Mouse (Mus musculus) liver, postnatal 0 days (tissue): ENCODE results near the gene Mymx. TPM values are rescaled to one million over a fixed set of nuclear protein-coding genes. Genes with fewer than 3 reads are reported as not detected.

Source experiments
- ATAC-seq: fragments of 200-750 bp; cut with Nextera tagmentation; 2 replicates; pipeline ENCODE4 v1.8.0; 2017; ENCODE audit warnings: mild to moderate bottlenecking, moderate library complexity
- DNase-seq: peaks from one replicate; pipeline ENCODE4 v3.0.0-alpha.2; 2016
- H3K27ac ChIP-seq: fragments of 300-500 bp; sonication (generic); 2 replicates; pipeline ENCODE4 v1.5.1; 2014; ENCODE audit warnings: antibody characterized with exemption, moderate library complexity, mild to moderate bottlenecking, low read depth
- H3K27me3 ChIP-seq: fragments of 300-500 bp; sonication (generic); 2 replicates; pipeline ENCODE4 v1.6.1; 2014; ENCODE audit warnings: low read length, control low read depth, mixed read lengths; ENCODE audit not compliant: insufficient read depth
- H3K36me3 ChIP-seq: fragments of 300-500 bp; sonication (generic); replicated peaks from 2 replicates; pipeline ENCODE4 v1.6.1; 2014; ENCODE audit warnings: mild to moderate bottlenecking, control low read depth, low read length, moderate library complexity, mixed read lengths; ENCODE audit not compliant: insufficient read depth
- H3K4me1 ChIP-seq: fragments of 300-500 bp; sonication (generic); 2 replicates; pipeline ENCODE4 v1.6.1; 2014; ENCODE audit warnings: antibody characterized with exemption, mild to moderate bottlenecking, control low read depth; ENCODE audit not compliant: insufficient read depth
- H3K4me2 ChIP-seq: fragments of 300-500 bp; sonication (generic); 2 replicates; pipeline ENCODE4 v1.6.1; 2014; ENCODE audit warnings: low read depth, mild to moderate bottlenecking, low read length, moderate library complexity, mixed read lengths
- H3K4me3 ChIP-seq: fragments of 300-500 bp; sonication (generic); 2 replicates; pipeline ENCODE4 v1.5.1; 2014; ENCODE audit warnings: low read depth, low read length
- H3K9ac ChIP-seq: fragments of 300-500 bp; sonication (generic); replicated peaks from 2 replicates; pipeline ENCODE4 v1.6.1; 2014; ENCODE audit warnings: mild to moderate bottlenecking, moderate library complexity
- H3K9me3 ChIP-seq: fragments of 300-500 bp; sonication (generic); 2 replicates; pipeline ENCODE4 v1.6.1; 2016; ENCODE audit warnings: mild to moderate bottlenecking, control low read depth, low read length, mixed read lengths
- CTCF ChIP-seq: sonication (generic); IDR thresholded peaks from 2 replicates; pipeline ENCODE4 v1.5.1; 2016; ENCODE audit warnings: antibody characterized with exemption, low read depth
- EP300 ChIP-seq: IDR thresholded peaks from 2 replicates; pipeline ENCODE4 v1.6.1; 2016; ENCODE audit warnings: antibody characterized with exemption, low read depth, mild to moderate bottlenecking
- WGBS: fragments of 180-500 bp; shearing (Covaris S2); extraction: QIAGEN DNeasy Blood & Tissue Kit; methylation state at CpG from one replicate; pipeline ENCODE4 v1.1.7; 2014; ENCODE audit not compliant: insufficient replicate concordance; 5-methylcytosine and 5-hydroxymethylcytosine counted together
- polyA plus RNA-seq: library from polyadenylated mRNA; unstranded; fragments of >200 nt; fragmentation: Nextera tagmentation; extraction: Ambion mirVana; gene quantifications from 2 replicates; pipeline ENCODE4 v1.2.1, GENCODE M21; 2015

The Mymx gene
- polyA plus RNA-seq, 1 experiment from 2014 or later = not detected

DNA sequence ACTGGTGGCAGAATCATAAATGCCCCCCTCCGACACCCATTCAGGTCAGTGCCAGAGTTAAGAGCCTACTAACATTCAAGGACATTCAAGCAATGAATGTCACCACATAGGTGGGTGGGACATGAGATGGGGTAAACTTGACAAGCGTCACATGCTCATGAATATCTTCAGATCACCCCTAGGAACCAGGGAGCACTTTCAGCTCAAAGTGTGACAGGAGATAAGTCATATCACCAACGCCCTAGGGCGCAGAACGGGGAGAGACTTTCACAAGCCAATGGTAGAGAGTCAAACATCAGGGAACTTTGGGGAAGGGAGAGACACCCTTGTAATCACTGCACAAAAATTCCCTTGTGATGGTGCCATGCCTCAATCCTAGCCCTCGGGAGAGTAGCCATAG lies 19.7 kb downstream of the Mymx start:
- no peaks in the 10 kb centered on the region for H3K27me3 ChIP-seq
- peaks cover 19% of the 10 kb centered on the region for H3K36me3 ChIP-seq
- no peak overlapping the region for H3K9ac ChIP-seq
- DNase-seq = no peak
- no peaks in the 10 kb centered on the region for H3K9me3 ChIP-seq
- peak overlapping the region; percentile 66 for H3K27ac ChIP-seq
- H3K4me3 ChIP-seq = no peak overlapping the region
- peak overlapping the region; percentile 23; the same call in 1 of the 2 replicates for H3K4me2 ChIP-seq
- TF ChIP-seq CTCF = no peak
- TF ChIP-seq EP300 = peak; percentile 51; the same call in 1 of the 2 replicates
- peaks cover 45% of the 10 kb centered on the region for H3K4me1 ChIP-seq
- no peak for ATAC-seq
- 55% methylated on average over 6 of the region's 6 CpGs for WGBS

DNA sequence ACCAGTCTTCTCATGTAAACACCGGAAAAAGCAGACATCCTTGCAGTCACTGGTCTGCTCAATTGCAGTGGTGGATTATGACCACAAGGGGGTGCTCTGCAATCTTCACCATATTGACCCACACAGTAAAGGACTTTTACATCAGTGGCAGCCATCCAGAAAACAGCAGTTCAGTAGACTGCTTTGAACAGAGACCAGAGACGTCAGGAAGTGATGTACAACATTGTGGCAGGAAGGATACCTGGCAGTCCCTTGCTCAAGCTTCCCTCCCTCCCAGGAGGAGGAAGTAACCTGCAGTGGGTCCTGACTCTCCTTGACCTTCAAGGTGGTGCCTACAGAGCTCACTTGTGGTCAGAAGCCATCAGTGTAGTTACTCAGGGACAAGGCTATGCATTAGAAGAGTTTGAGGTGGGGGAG lies 20.3 kb downstream of the Mymx start:
- Histone ChIP-seq H3K4me3 (no peak overlapping the region), H3K4me2 (no peak overlapping the region), H3K4me1 (peaks cover 45% of the 10 kb centered on the region), H3K9ac (no peak overlapping the region), H3K9me3 (no peaks in the 10 kb centered on the region), H3K27ac (peak overlapping the region; percentile 66; the same call in 1 of the 2 replicates), H3K36me3 (peaks cover 13% of the 10 kb centered on the region), H3K27me3 (no peaks in the 10 kb centered on the region)
- ATAC-seq (peak; percentile 53), DNase-seq (peak; percentile 81)
- 5% methylated on average over 2 of the region's 2 CpGs for WGBS
- TF ChIP-seq CTCF = peak; percentile 97
- no peak; the same call in 1 of the 2 replicates for TF ChIP-seq EP300

DNA sequence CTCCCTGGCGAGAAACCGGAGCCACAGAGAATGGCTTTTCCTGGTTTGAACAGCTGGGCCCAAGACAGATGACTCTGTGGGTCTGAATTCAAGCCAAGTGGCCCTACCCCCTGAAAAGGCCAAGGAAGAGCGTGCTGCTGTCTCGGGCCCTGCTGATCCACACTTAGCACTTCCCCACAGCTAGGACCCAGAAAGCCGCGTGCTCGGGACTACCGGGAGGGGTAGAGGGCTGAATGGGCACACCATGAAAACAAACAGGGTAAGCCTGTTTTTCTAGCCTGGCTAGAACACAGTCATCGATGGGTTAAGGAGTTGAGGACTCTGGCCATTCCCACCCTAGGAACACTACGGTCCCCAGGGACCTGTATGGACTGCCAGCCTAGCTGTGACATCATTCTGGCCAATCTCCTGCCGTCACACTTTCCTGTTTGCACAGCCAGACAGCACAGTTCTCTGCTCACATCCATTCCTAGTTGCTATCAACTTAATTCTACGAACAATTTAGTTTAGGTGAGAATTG lies 20.9 kb downstream of the Mymx start:
- Histone ChIP-seq H3K4me3 (no peak overlapping the region), H3K9ac (no peak overlapping the region), H3K27ac (peak overlapping the region; percentile 64), H3K27me3 (no peaks in the 10 kb centered on the region), H3K4me1 (peaks cover 44% of the 10 kb centered on the region), H3K36me3 (peaks cover 7% of the 10 kb centered on the region), H3K9me3 (no peaks in the 10 kb centered on the region), H3K4me2 (no peak overlapping the region)
- DNase-seq = no peak
- 39% methylated on average over 12 of the region's 12 CpGs for WGBS
- ATAC-seq = peak; percentile 30
- TF ChIP-seq EP300 = no peak
- no peak for TF ChIP-seq CTCF

DNA sequence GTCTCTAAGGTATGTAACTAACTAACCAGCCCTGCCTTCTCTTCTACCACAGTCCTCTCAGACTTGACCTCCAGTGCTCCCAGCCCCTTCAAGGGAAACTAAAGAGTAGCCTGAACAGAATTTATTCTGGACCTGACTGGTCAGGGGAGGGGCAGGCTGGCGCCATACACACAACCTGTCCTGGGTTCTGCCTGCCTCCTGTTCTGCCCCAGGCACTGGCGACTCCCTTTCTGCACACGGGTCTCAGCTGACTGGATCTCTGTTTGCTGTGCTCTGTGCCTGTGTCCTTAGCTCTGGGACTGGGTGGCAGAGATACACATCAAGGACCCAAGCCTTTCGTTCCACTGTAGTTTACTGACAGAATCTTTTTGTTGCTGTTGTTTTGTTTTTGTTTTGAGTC lies 22.3 kb downstream of the Mymx start:
- DNase-seq = no peak

DNA sequence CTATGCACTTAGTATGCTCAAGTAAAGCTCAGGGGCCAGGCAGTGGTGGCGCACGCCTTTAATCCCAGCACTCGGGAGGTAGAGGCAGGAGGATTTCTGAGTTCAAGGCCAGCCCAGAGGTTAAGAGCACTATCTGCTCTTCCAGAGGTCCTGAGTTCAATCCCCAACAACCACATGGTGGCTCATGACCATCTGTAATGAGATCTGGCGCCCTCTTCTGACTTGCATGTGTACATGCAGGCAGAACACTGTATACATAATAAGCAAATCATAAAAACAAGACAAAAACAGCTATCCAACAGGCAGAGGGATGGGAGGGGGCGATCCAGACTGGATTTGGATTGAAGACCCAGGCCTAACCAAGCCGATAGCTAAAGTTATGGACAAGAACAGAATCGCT lies 23.1 kb downstream of the Mymx start:
- no peak for DNase-seq
- Histone ChIP-seq H3K9ac (no peak overlapping the region), H3K4me3 (no peak overlapping the region), H3K4me2 (no peak overlapping the region), H3K9me3 (no peaks in the 10 kb centered on the region), H3K36me3 (no peaks in the 10 kb centered on the region), H3K27me3 (no peaks in the 10 kb centered on the region), H3K27ac (no peak overlapping the region), H3K4me1 (peaks cover 35% of the 10 kb centered on the region)
- TF ChIP-seq CTCF = peak; percentile 84
- no peak for TF ChIP-seq EP300
- ATAC-seq = no peak
- WGBS = 67% methylated on average over 7 of the region's 7 CpGs

More for the DNA sequence above, 22.3 kb downstream of the Mymx start:
- ATAC-seq = no peak
- Histone ChIP-seq H3K4me3 (no peak overlapping the region), H3K4me2 (no peak overlapping the region), H3K36me3 (no peaks in the 10 kb centered on the region; the same call in 1 of the 2 replicates), H3K9me3 (no peaks in the 10 kb centered on the region), H3K27ac (no peak overlapping the region), H3K27me3 (no peaks in the 10 kb centered on the region), H3K4me1 (peaks cover 38% of the 10 kb centered on the region), H3K9ac (no peak overlapping the region)
- WGBS = 72% methylated on average over 4 of the region's 4 CpGs
- no peak for TF ChIP-seq CTCF
- TF ChIP-seq EP300 = no peak

DNA sequence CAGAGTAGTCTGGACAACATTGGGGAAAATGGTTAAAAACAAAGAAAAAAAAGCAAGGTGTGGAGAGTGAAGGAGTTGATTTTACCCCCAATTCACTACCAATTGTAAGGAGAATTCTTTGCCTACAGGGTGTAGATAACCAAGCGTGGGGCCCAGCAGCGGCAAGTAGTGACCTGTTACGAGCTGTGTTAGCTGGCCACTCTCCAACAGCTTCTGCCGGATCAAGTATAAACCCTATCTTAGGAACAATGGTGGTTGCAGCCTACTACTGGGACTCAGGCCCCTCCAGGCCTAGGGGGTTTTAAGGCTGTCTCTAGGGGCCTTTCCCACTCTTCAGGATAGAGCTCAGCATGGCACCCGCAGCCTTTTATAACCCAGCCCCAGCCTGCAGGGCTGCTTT lies 23.7 kb downstream of the Mymx start:
- Histone ChIP-seq H3K27me3 (no peaks in the 10 kb centered on the region), H3K9ac (no peak overlapping the region), H3K27ac (0 out of 2 replicates have a peak overlapping the region, but pooled peaks have one; percentile 8), H3K9me3 (no peaks in the 10 kb centered on the region), H3K4me1 (peaks cover 29% of the 10 kb centered on the region), H3K36me3 (no peaks in the 10 kb centered on the region), H3K4me3 (no peak overlapping the region), H3K4me2 (no peak overlapping the region)
- no peak for DNase-seq
- TF ChIP-seq CTCF (no peak), EP300 (no peak)
- 58% methylated on average over 5 of the region's 5 CpGs for WGBS
- ATAC-seq = no peak
